Mouse (Mus musculus) embryonic fibroblast, embryonic 13.5 days (primary cell): Measurements from ENCODE around the gene Prkag1.

Experiments
- CTCF ChIP-seq: IDR thresholded peaks from 2 replicates; pipeline ENCODE4 v1.5.1; 2011; ENCODE audit warnings: mild to moderate bottlenecking, control low read depth, low read length, moderate library complexity, borderline replicate concordance; ENCODE audit not compliant: insufficient read depth
- POLR2A ChIP-seq: IDR thresholded peaks from 2 replicates; pipeline ENCODE4 v1.6.1; 2011; ENCODE audit warnings: low read depth, mild to moderate bottlenecking, control low read depth, low read length, moderate library complexity

- TF ChIP-seq CTCF = peak; percentile 88; the same call in 1 of the 2 replicates
- no peak for TF ChIP-seq POLR2A
Measured at GRCm38 (mm10) chr15:98787930-98788329, 43.4 kb downstream of the Prkag1 start.
